Mouse (Mus musculus): ENCODE data around the gene Mmd. TPM values are rescaled to one million over a fixed set of nuclear protein-coding genes. Genes with fewer than 3 reads are reported as not detected.
A peak's percentile ranks its signal among the peaks of the same experiment; 100 is the strongest.

Gene Mmd
- polyA plus RNA-seq, 1 experiment from 2014 or later = 88.3 TPM

- H3K27me3 ChIP-seq (ENCODE audit: control insufficient read depth, insufficient read depth, low read length) = no peaks in the 10 kb centered on the region
- H3K4me3 ChIP-seq (replicated peaks; ENCODE audit: low read length) = no peak overlapping the region
- ATAC-seq (ENCODE audit: low FRiP score) (no peak), DNase-seq (ENCODE audit: low spot score) (no peak)
- H3K9me3 ChIP-seq (ENCODE audit: control insufficient read depth, low read length) = no peaks in the 10 kb centered on the region
- 84% methylated on average over 6 of the region's 6 CpGs for WGBS
- H3K4me2 ChIP-seq (replicated peaks) = no peak overlapping the region
- no peak overlapping the region for H3K27ac ChIP-seq
- no peak overlapping the region for H3K9ac ChIP-seq
- peaks cover 13% of the 10 kb centered on the region; the same call in 1 of the 2 replicates for H3K4me1 ChIP-seq (replicated peaks; ENCODE audit: control insufficient read depth, insufficient read depth, low read length)
- H3K36me3 ChIP-seq (replicated peaks; ENCODE audit: control insufficient read depth, insufficient read depth) = no peaks in the 10 kb centered on the region
Observed at GRCm38 (mm10) chr11:90245630-90246029, 3.6 kb upstream of the Mmd start.

- Histone ChIP-seq H3K4me2 (replicated peaks) (no peak overlapping the region), H3K36me3 (replicated peaks; ENCODE audit: control insufficient read depth, insufficient read depth) (no peaks in the 10 kb centered on the region), H3K27me3 (ENCODE audit: control insufficient read depth, insufficient read depth, low read length) (no peaks in the 10 kb centered on the region), H3K4me1 (replicated peaks; ENCODE audit: control insufficient read depth, insufficient read depth, low read length) (peaks cover 22% of the 10 kb centered on the region), H3K9ac (no peak overlapping the region), H3K9me3 (ENCODE audit: control insufficient read depth, low read length) (no peaks in the 10 kb centered on the region), H3K27ac (no peak overlapping the region), H3K4me3 (replicated peaks; ENCODE audit: low read length) (no peak overlapping the region)
- ATAC-seq (ENCODE audit: low FRiP score) (no peak), DNase-seq (ENCODE audit: low spot score) (no peak)
- 83% methylated on average over 4 of the region's 4 CpGs for WGBS
Observed at GRCm38 (mm10) chr11:90246676-90247075, 2.6 kb upstream of the Mmd start.

DNA sequence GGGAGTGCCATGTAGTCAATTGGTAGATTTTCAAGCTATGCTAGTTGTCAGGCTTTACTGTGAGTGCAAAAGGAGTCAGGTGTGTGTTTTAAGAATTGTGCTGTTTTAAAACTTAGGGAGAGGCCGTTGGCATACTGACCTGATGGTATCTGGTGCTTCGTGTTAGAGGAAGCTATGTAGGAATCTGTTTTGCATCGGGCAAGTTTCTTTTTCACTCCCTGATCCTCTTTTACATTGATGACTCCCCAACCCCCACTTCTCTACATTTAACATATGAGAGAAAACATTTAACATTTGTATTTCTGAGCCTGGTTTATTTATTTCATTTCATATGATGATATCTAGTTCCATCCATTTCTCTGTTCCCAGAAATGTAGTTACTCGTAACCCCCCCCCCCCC, 1.5 kb upstream of the Mmd start:
- Histone ChIP-seq H3K4me1 (replicated peaks; ENCODE audit: control insufficient read depth, insufficient read depth, low read length) (peaks cover 32% of the 10 kb centered on the region), H3K36me3 (replicated peaks; ENCODE audit: control insufficient read depth, insufficient read depth) (no peaks in the 10 kb centered on the region), H3K27ac (peak overlapping the region; percentile 89; the same call in 1 of the 2 replicates), H3K4me2 (replicated peaks) (no peak overlapping the region), H3K4me3 (replicated peaks; ENCODE audit: low read length) (no peak overlapping the region), H3K27me3 (ENCODE audit: control insufficient read depth, insufficient read depth, low read length) (no peaks in the 10 kb centered on the region), H3K9ac (no peak overlapping the region), H3K9me3 (ENCODE audit: control insufficient read depth, low read length) (no peaks in the 10 kb centered on the region)
- no peak for DNase-seq (ENCODE audit: low spot score)
- ATAC-seq (ENCODE audit: low FRiP score) = no peak
- 70% methylated on average over 4 of the region's 4 CpGs for WGBS

DNA sequence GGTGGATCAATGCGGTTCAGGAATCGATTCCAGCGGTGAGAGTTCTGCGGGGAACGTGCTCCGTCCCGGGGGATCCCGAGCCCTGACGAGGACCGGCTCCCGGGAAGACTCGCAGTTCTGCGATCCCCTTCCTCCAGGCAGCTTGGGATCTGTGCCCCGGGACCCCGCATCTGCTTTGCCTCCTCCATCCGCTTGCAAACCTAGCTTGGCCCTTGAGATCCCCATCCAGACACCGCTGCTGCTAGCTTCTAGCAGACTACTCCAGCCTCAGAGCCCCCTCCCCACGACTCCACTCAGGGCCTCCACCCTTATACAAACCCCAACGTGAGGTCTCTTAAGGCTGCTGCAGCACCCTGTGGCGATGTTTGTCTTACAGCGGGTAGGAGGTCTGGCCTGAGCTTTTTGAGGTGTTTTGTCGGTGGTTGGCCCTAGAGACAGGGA, 465 bp downstream of the Mmd start:
- Histone ChIP-seq H3K4me3 (replicated peaks; ENCODE audit: low read length) (peak overlapping the region; percentile 72), H3K4me2 (replicated peaks) (peak overlapping the region; percentile 80), H3K4me1 (replicated peaks; ENCODE audit: control insufficient read depth, insufficient read depth, low read length) (peaks cover 32% of the 10 kb centered on the region), H3K9ac (peak overlapping the region; percentile 85), H3K27ac (peak overlapping the region; percentile 91), H3K36me3 (replicated peaks; ENCODE audit: control insufficient read depth, insufficient read depth) (no peaks in the 10 kb centered on the region), H3K9me3 (ENCODE audit: control insufficient read depth, low read length) (no peaks in the 10 kb centered on the region), H3K27me3 (ENCODE audit: control insufficient read depth, insufficient read depth, low read length) (no peaks in the 10 kb centered on the region)
- WGBS = under 1% methylated on average over 22 of the region's 22 CpGs
- peak; percentile 11 for ATAC-seq (ENCODE audit: low FRiP score)
- DNase-seq (ENCODE audit: low spot score) = peak; percentile 33

DNA sequence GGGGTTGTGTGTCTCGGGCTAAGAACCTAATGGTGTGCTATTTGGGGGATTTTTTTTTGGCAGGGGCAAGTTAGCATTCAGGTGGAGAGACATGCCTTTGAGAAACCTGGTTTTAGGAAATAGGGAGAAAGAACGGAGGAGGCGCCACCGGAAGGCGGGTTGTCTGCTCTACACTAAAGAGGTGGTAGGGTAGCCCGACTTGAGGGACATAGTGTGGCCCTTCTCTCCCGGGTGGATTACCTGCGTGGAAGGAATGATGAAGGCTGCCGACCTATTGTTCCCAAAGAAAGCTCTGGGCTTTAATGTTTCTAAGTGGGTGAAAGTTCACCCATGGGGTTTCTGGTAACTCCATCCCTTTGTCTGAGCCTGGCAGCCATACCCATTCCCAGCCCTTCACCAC, 933 bp downstream of the Mmd start:
- no peaks in the 10 kb centered on the region for H3K9me3 ChIP-seq (ENCODE audit: control insufficient read depth, low read length)
- no peaks in the 10 kb centered on the region for H3K36me3 ChIP-seq (replicated peaks; ENCODE audit: control insufficient read depth, insufficient read depth)
- no peaks in the 10 kb centered on the region for H3K27me3 ChIP-seq (ENCODE audit: control insufficient read depth, insufficient read depth, low read length)
- H3K9ac ChIP-seq = peak overlapping the region; percentile 85
- peak overlapping the region; percentile 80 for H3K4me2 ChIP-seq (replicated peaks)
- no peak for ATAC-seq (ENCODE audit: low FRiP score)
- peak overlapping the region; percentile 91 for H3K27ac ChIP-seq
- no peak for DNase-seq (ENCODE audit: low spot score)
- WGBS = 3% methylated on average over 9 of the region's 9 CpGs
- H3K4me1 ChIP-seq (replicated peaks; ENCODE audit: control insufficient read depth, insufficient read depth, low read length) = peaks cover 32% of the 10 kb centered on the region
- peak overlapping the region; percentile 72 for H3K4me3 ChIP-seq (replicated peaks; ENCODE audit: low read length)

GRCm38 (mm10) chr11:90250730-90251129, 1.5 kb downstream of the Mmd start:
- Histone ChIP-seq H3K4me1 (replicated peaks; ENCODE audit: control insufficient read depth, insufficient read depth, low read length) (peaks cover 32% of the 10 kb centered on the region), H3K9me3 (ENCODE audit: control insufficient read depth, low read length) (no peaks in the 10 kb centered on the region), H3K9ac (peak overlapping the region; percentile 85), H3K27ac (peak overlapping the region; percentile 91), H3K27me3 (ENCODE audit: control insufficient read depth, insufficient read depth, low read length) (no peaks in the 10 kb centered on the region), H3K36me3 (replicated peaks; ENCODE audit: control insufficient read depth, insufficient read depth) (no peaks in the 10 kb centered on the region), H3K4me3 (replicated peaks; ENCODE audit: low read length) (peak overlapping the region; percentile 72), H3K4me2 (replicated peaks) (peak overlapping the region; percentile 80)
- ATAC-seq (ENCODE audit: low FRiP score) (no peak), DNase-seq (ENCODE audit: low spot score) (no peak)
- 52% methylated on average over 7 of the region's 7 CpGs for WGBS

DNA sequence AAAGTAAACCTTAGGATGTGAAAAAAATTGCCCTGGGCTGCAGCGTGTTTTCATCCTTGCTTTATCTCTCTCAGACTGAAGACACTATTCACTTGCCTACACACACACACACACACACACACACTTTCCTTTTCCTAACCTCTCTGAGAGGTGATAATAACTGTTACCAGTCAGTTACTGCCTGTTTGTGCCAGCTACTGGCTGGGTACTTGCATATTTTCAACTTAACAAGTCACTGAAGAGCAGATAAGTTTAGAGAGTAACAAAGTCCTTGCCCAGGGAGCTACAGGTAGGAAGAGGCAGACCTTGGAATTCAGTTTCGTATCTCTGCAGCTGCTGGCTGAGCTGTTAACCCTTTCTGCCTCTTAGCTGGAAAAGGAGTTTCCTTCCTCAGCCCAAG, 2.7 kb downstream of the Mmd start:
- no peaks in the 10 kb centered on the region for H3K9me3 ChIP-seq (ENCODE audit: control insufficient read depth, low read length)
- no peak overlapping the region for H3K4me3 ChIP-seq (replicated peaks; ENCODE audit: low read length)
- no peak for ATAC-seq (ENCODE audit: low FRiP score)
- DNase-seq (ENCODE audit: low spot score) = no peak
- H3K36me3 ChIP-seq (replicated peaks; ENCODE audit: control insufficient read depth, insufficient read depth) = 0 out of 2 replicates have a peak, but pooled peaks cover 2% of the 10 kb centered on the region
- no peak overlapping the region for H3K27ac ChIP-seq
- 42% methylated on average over 2 of the region's 2 CpGs for WGBS
- H3K9ac ChIP-seq = no peak overlapping the region
- H3K4me1 ChIP-seq (replicated peaks; ENCODE audit: control insufficient read depth, insufficient read depth, low read length) = peaks cover 32% of the 10 kb centered on the region
- peak overlapping the region; percentile 80; the same call in 1 of the 2 replicates for H3K4me2 ChIP-seq (replicated peaks)
- no peaks in the 10 kb centered on the region for H3K27me3 ChIP-seq (ENCODE audit: control insufficient read depth, insufficient read depth, low read length)

DNA sequence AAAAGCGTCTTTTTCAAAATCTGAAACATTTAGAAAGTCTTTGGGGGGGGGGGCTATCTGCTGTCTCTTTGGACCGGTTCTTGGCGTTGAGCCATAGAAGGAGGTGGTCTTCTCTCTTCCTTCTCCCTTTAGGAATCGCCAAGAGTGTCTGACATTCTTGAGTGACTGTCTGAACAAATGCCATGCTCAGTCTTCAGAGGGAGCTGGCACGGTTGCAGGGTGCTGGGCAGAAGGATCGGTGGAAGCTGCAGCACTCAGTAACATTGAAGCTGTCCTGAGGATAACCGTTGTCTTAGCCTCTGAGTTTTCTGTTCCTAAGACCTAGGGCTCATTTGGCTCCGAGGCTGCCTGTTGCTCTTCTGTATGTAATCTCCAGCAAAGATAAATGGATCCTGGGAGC, 3.1 kb downstream of the Mmd start:
- Histone ChIP-seq H3K9ac (no peak overlapping the region), H3K36me3 (replicated peaks; ENCODE audit: control insufficient read depth, insufficient read depth) (peaks cover 6% of the 10 kb centered on the region; the same call in 1 of the 2 replicates), H3K27me3 (ENCODE audit: control insufficient read depth, insufficient read depth, low read length) (no peaks in the 10 kb centered on the region), H3K9me3 (ENCODE audit: control insufficient read depth, low read length) (no peaks in the 10 kb centered on the region), H3K4me1 (replicated peaks; ENCODE audit: control insufficient read depth, insufficient read depth, low read length) (peaks cover 32% of the 10 kb centered on the region), H3K27ac (no peak overlapping the region), H3K4me2 (replicated peaks) (peak overlapping the region; percentile 80; the same call in 1 of the 2 replicates), H3K4me3 (replicated peaks; ENCODE audit: low read length) (no peak overlapping the region)
- ATAC-seq (ENCODE audit: low FRiP score) (no peak), DNase-seq (ENCODE audit: low spot score) (no peak)
- 73% methylated on average over 8 of the region's 8 CpGs for WGBS

GRCm38 (mm10) chr11:90254536-90254935, 5.3 kb downstream of the Mmd start:
- Histone ChIP-seq H3K36me3 (replicated peaks; ENCODE audit: control insufficient read depth, insufficient read depth) (peaks cover 20% of the 10 kb centered on the region; the same call in 1 of the 2 replicates), H3K4me2 (replicated peaks) (no peak overlapping the region), H3K9ac (no peak overlapping the region), H3K27me3 (ENCODE audit: control insufficient read depth, insufficient read depth, low read length) (no peaks in the 10 kb centered on the region), H3K4me3 (replicated peaks; ENCODE audit: low read length) (no peak overlapping the region), H3K27ac (no peak overlapping the region), H3K4me1 (replicated peaks; ENCODE audit: control insufficient read depth, insufficient read depth, low read length) (peaks cover 23% of the 10 kb centered on the region), H3K9me3 (ENCODE audit: control insufficient read depth, low read length) (no peaks in the 10 kb centered on the region)
- WGBS = 91% methylated on average over 3 of the region's 3 CpGs
- ATAC-seq (ENCODE audit: low FRiP score) (no peak), DNase-seq (ENCODE audit: low spot score) (no peak)

DNA sequence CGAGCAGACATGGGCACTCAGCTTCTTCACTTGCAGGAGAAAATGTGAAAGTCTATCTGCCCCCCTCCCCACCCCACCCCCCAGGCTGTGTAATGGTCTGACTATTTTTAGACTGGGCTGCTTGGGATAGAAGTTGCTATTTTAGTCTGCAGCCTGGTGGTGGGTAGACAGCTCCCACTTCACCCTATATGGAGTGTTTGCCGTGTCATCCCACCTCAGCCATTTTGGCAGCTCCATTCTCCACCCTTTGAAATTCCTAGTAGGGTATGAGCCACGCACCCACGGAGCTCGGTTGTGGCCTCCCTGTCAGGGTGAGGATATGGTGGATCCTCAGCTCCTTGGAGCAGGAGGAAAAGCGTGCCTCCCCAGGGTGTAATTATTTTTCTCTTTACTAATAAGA, 6.4 kb downstream of the Mmd start:
- no peak overlapping the region for H3K9ac ChIP-seq
- H3K36me3 ChIP-seq (replicated peaks; ENCODE audit: control insufficient read depth, insufficient read depth) = peaks cover 31% of the 10 kb centered on the region
- H3K27ac ChIP-seq = no peak overlapping the region; the same call in 1 of the 2 replicates
- H3K4me2 ChIP-seq (replicated peaks) = no peak overlapping the region
- no peaks in the 10 kb centered on the region for H3K27me3 ChIP-seq (ENCODE audit: control insufficient read depth, insufficient read depth, low read length)
- H3K4me1 ChIP-seq (replicated peaks; ENCODE audit: control insufficient read depth, insufficient read depth, low read length) = peaks cover 19% of the 10 kb centered on the region
- no peak overlapping the region for H3K4me3 ChIP-seq (replicated peaks; ENCODE audit: low read length)
- ATAC-seq (ENCODE audit: low FRiP score) = no peak
- no peaks in the 10 kb centered on the region for H3K9me3 ChIP-seq (ENCODE audit: control insufficient read depth, low read length)
- no peak for DNase-seq (ENCODE audit: low spot score)
- WGBS = 82% methylated on average over 6 of the region's 6 CpGs
